In the genomic region with DNA sequence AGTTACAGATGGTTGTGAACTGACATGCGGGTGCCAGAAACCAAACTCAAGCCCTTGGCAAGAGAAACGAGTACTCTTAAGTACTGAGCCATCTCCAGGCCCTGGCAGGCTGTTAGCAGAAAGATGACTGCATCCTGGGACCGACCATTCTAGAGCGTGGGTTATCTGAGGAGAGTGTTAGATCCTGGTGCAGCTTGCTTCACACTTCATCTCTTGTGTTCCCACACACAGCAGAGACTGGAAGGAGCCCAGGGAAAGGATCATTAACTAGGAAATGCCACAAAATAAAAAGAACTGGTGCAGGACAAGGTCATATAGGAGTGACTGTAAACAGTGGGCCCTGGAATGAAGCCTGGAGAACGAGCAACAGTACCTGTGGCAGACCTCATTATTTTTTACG, we compare ENCODE assay signal across 10 mouse cellular contexts. TPM values are rescaled to one million over a fixed set of nuclear protein-coding genes. Genes with fewer than 3 reads are reported as not detected.
DNase-seq lines count a peak whose midpoint lies in the region; ATAC-seq and TF ChIP-seq lines count a peak whose summit lies in the region.
"Had no signal": no experiment of that assay in that cellular context is flagged by ENCODE, and none has a peak within 500 bp of the region (broad histone marks: within the 10 kb centered on the region; RNA-seq: fewer than 3 reads in every experiment).

No protein-coding gene starts in this region.

- TF ChIP-seq CTCF in liver, adult 2 months (IDR thresholded peaks at IDR 0.05; ENCODE audit: low read depth, low read length): no peak
- TF ChIP-seq CTCF in midbrain, postnatal 0 days (IDR thresholded peaks at IDR 0.05): no peak

- WGBS in liver, adult 2 months: 25% methylated on average over 6 of the region's 6 CpGs
- WGBS in liver, embryonic 12.5 days (ENCODE audit: insufficient replicate concordance): 72% methylated on average over 6 of the region's 6 CpGs
- WGBS in intestine, embryonic 15.5 days: 47% methylated on average over 6 of the region's 6 CpGs
- WGBS in stomach, embryonic 15.5 days: 55% methylated on average over 6 of the region's 6 CpGs
- WGBS in midbrain, postnatal 0 days: 88% methylated on average over 6 of the region's 6 CpGs

- H3K27ac ChIP-seq in liver, adult 2 months (replicated peaks; ENCODE audit: insufficient read depth, low read depth, low read length): no peak overlapping the region
- H3K27ac ChIP-seq in liver, embryonic 12.5 days: no peak overlapping the region
- no peak overlapping the region for H3K27ac ChIP-seq in intestine, embryonic 15.5 days
- no peak overlapping the region for H3K27ac ChIP-seq in stomach, embryonic 15.5 days
- no peak overlapping the region for H3K27ac ChIP-seq in midbrain, postnatal 0 days (ENCODE audit: low read depth, low read length)
- H3K27ac ChIP-seq: embryonic facial prominence, embryonic 13.5 days; heart, embryonic 15.5 days had no signal

- no peak overlapping the region for H3K9ac ChIP-seq in liver, adult 2 months (ENCODE audit: low read depth, low read length)
- no peak overlapping the region for H3K9ac ChIP-seq in liver, embryonic 12.5 days
- H3K9ac ChIP-seq in intestine, embryonic 15.5 days: no peak overlapping the region
- H3K9ac ChIP-seq in stomach, embryonic 15.5 days: no peak overlapping the region
- no peak overlapping the region for H3K9ac ChIP-seq in midbrain, postnatal 0 days (replicated peaks; ENCODE audit: low read length, poor library complexity, severe bottlenecking)
- H3K9ac ChIP-seq: embryonic facial prominence, embryonic 13.5 days; heart, embryonic 15.5 days had no signal

- ATAC-seq in liver, embryonic 12.5 days: no peak
- ATAC-seq in intestine, embryonic 15.5 days: peak; percentile 64
- peak; percentile 41; the same call in 1 of the 2 replicates for ATAC-seq in stomach, embryonic 15.5 days (ENCODE audit: insufficient read depth, low FRiP score, low read depth)
- ATAC-seq in midbrain, postnatal 0 days (ENCODE audit: low FRiP score): no peak

- H3K9me3 ChIP-seq in liver, embryonic 12.5 days (replicated peaks): no peaks in the 10 kb centered on the region
- H3K9me3 ChIP-seq in intestine, embryonic 15.5 days: no peaks in the 10 kb centered on the region
- H3K9me3 ChIP-seq in stomach, embryonic 15.5 days: no peaks in the 10 kb centered on the region
- H3K9me3 ChIP-seq in midbrain, postnatal 0 days (ENCODE audit: low read length): no peaks in the 10 kb centered on the region
- H3K9me3 ChIP-seq: embryonic facial prominence, embryonic 13.5 days; heart, embryonic 15.5 days had no signal

- no peak overlapping the region for H3K4me2 ChIP-seq in liver, embryonic 12.5 days
- H3K4me2 ChIP-seq in intestine, embryonic 15.5 days (replicated peaks): no peak overlapping the region
- no peak overlapping the region for H3K4me2 ChIP-seq in stomach, embryonic 15.5 days
- H3K4me2 ChIP-seq in midbrain, postnatal 0 days (ENCODE audit: low read depth, low read length, poor library complexity, severe bottlenecking): no peak overlapping the region
- H3K4me2 ChIP-seq: embryonic facial prominence, embryonic 13.5 days; heart, embryonic 15.5 days had no signal

- no peak for TF ChIP-seq POLR2A in liver, adult 2 months (IDR thresholded peaks at IDR 0.05; ENCODE audit: extremely low read depth, insufficient read depth, low read length)

- intact Hi-C loops in left cerebral cortex, postnatal 25 days (cut with DNase I): no loop called here

- peaks cover 2% of the 10 kb centered on the region; the same call in 1 of the 2 replicates for H3K4me1 ChIP-seq in liver, adult 2 months (ENCODE audit: control insufficient read depth, insufficient read depth, low read length)
- no peaks in the 10 kb centered on the region for H3K4me1 ChIP-seq in liver, embryonic 12.5 days
- no peaks in the 10 kb centered on the region; the same call in 1 of the 2 replicates for H3K4me1 ChIP-seq in intestine, embryonic 15.5 days (replicated peaks)
- peaks cover 11% of the 10 kb centered on the region; the same call in 1 of the 2 replicates for H3K4me1 ChIP-seq in stomach, embryonic 15.5 days
- no peaks in the 10 kb centered on the region for H3K4me1 ChIP-seq in midbrain, postnatal 0 days (ENCODE audit: insufficient read depth, low read length)
- H3K4me1 ChIP-seq: embryonic facial prominence, embryonic 13.5 days had no signal

- no peaks in the 10 kb centered on the region for H3K27me3 ChIP-seq in liver, adult 2 months (ENCODE audit: control insufficient read depth, insufficient read depth, low read length)
- no peaks in the 10 kb centered on the region; the same call in 1 of the 2 replicates for H3K27me3 ChIP-seq in liver, embryonic 12.5 days (replicated peaks)
- no peaks in the 10 kb centered on the region for H3K27me3 ChIP-seq in intestine, embryonic 15.5 days (replicated peaks)
- H3K27me3 ChIP-seq in stomach, embryonic 15.5 days (replicated peaks): no peaks in the 10 kb centered on the region
- no peaks in the 10 kb centered on the region for H3K27me3 ChIP-seq in midbrain, postnatal 0 days (ENCODE audit: insufficient read depth, low read length)
- H3K27me3 ChIP-seq: embryonic facial prominence, embryonic 13.5 days; heart, embryonic 15.5 days had no signal

- H3K4me3 ChIP-seq in liver, adult 2 months (ENCODE audit: insufficient read depth, low read depth, low read length): no peak overlapping the region
- H3K4me3 ChIP-seq in liver, embryonic 12.5 days: no peak overlapping the region
- no peak overlapping the region for H3K4me3 ChIP-seq in intestine, embryonic 15.5 days (replicated peaks)
- H3K4me3 ChIP-seq in stomach, embryonic 15.5 days (replicated peaks): no peak overlapping the region
- no peak overlapping the region for H3K4me3 ChIP-seq in midbrain, postnatal 0 days (ENCODE audit: low read depth, low read length)
- H3K4me3 ChIP-seq: embryonic facial prominence, embryonic 13.5 days; heart, embryonic 15.5 days had no signal

- no peaks in the 10 kb centered on the region for H3K36me3 ChIP-seq in liver, adult 2 months (ENCODE audit: control insufficient read depth, insufficient read depth, low read length)
- H3K36me3 ChIP-seq in liver, embryonic 12.5 days: 0 out of 2 replicates have a peak, but pooled peaks cover 7% of the 10 kb centered on the region
- H3K36me3 ChIP-seq in intestine, embryonic 15.5 days: no peaks in the 10 kb centered on the region
- H3K36me3 ChIP-seq in stomach, embryonic 15.5 days: no peaks in the 10 kb centered on the region
- no peaks in the 10 kb centered on the region for H3K36me3 ChIP-seq in midbrain, postnatal 0 days (ENCODE audit: insufficient read depth, low read length)
- H3K36me3 ChIP-seq: heart, embryonic 15.5 days had no signal

- DNase-seq in liver, adult 2 months (ENCODE audit: extremely low read depth, low read depth, low spot score): peak; percentile 20
- DNase-seq in left cerebral cortex, postnatal 25 days (ENCODE audit: low spot score in 2 of 2): peak; percentile 35 to 82
- no peak for DNase-seq in ovary, postnatal 36 days (ENCODE audit: low spot score)
- DNase-seq in midbrain, postnatal 0 days (ENCODE audit: low spot score): no peak

- H3K79me2 ChIP-seq in liver, adult 2 months (ENCODE audit: control insufficient read depth, insufficient read depth, low read length): no peaks in the 10 kb centered on the region

RNA-seq across cellular contexts. Expression of a gene that starts 20.9 kb away (rescaled TPM):
- not detected in 2 replicates for total RNA-seq in liver, adult 2 months (2014; rRNA removed)
- not detected in 2 replicates for polyA plus RNA-seq in liver, adult 2 months (2012; rRNA removed)
- not detected in 2 replicates for polyA plus RNA-seq in liver, embryonic 12.5 days (2016; fragmentation: Nextera tagmentation; extraction: Ambion mirVana)
- polyA plus RNA-seq in intestine, embryonic 15.5 days (2015; fragmentation: Nextera tagmentation; extraction: Ambion mirVana): not detected in 2 replicates
- total RNA-seq in left cerebral cortex, postnatal 25 days (2021): under 1 TPM; 0.57 to 0.76 TPM
- 0.10 TPM in 1 of 2 replicates, not detected in the other for polyA plus RNA-seq in stomach, embryonic 15.5 days (2015; fragmentation: Nextera tagmentation; extraction: Ambion mirVana)
- total RNA-seq in midbrain, postnatal 0 days (2014; rRNA removed): 0.24 TPM in 1 of 2 replicates, not detected in the other
- 0.09 and 0.12 TPM in 2 replicates for polyA plus RNA-seq in midbrain, postnatal 0 days (2015; fragmentation: Nextera tagmentation; extraction: Ambion mirVana)
- total RNA-seq: MEL had no signal
- polyA plus RNA-seq: embryonic facial prominence, embryonic 13.5 days; heart, embryonic 15.5 days had no signal

RNA-seq across cellular contexts. Expression of a gene that starts 39.0 kb away (rescaled TPM):
- 23.6 and 24.2 TPM in 2 replicates for total RNA-seq in liver, adult 2 months (2014; rRNA removed)
- polyA plus RNA-seq in liver, adult 2 months (2012; rRNA removed): 7.6 and 10.8 TPM in 2 replicates
- polyA plus RNA-seq in liver, embryonic 12.5 days (2016; fragmentation: Nextera tagmentation; extraction: Ambion mirVana): 29.8 and 31.8 TPM in 2 replicates
- polyA plus RNA-seq in intestine, embryonic 15.5 days (2015; fragmentation: Nextera tagmentation; extraction: Ambion mirVana): 28.2 and 32.9 TPM in 2 replicates
- 10 to 100 TPM; 34.2 to 35.4 TPM for total RNA-seq in left cerebral cortex, postnatal 25 days (2021)
- 33.6 and 34.3 TPM in 2 replicates for polyA plus RNA-seq in stomach, embryonic 15.5 days (2015; fragmentation: Nextera tagmentation; extraction: Ambion mirVana)
- 50.2 and 64.6 TPM in 2 replicates for total RNA-seq in midbrain, postnatal 0 days (2014; rRNA removed)
- 40.6 and 43.5 TPM in 2 replicates for polyA plus RNA-seq in midbrain, postnatal 0 days (2015; fragmentation: Nextera tagmentation; extraction: Ambion mirVana)

RNA-seq across cellular contexts. Expression of a gene that starts 58.2 kb away (rescaled TPM):
- total RNA-seq in liver, adult 2 months (2014; rRNA removed): 39.7 and 45.0 TPM in 2 replicates
- polyA plus RNA-seq in liver, adult 2 months (2012; rRNA removed): 10.1 and 11.6 TPM in 2 replicates
- polyA plus RNA-seq in liver, embryonic 12.5 days (2016; fragmentation: Nextera tagmentation; extraction: Ambion mirVana): 28.0 and 33.4 TPM in 2 replicates
- 27.3 and 29.7 TPM in 2 replicates for polyA plus RNA-seq in intestine, embryonic 15.5 days (2015; fragmentation: Nextera tagmentation; extraction: Ambion mirVana)
- total RNA-seq in left cerebral cortex, postnatal 25 days (2021): 100 to 1,000 TPM; 106 to 124 TPM
- 26.5 and 36.2 TPM in 2 replicates for polyA plus RNA-seq in stomach, embryonic 15.5 days (2015; fragmentation: Nextera tagmentation; extraction: Ambion mirVana)
- total RNA-seq in midbrain, postnatal 0 days (2014; rRNA removed): 27.5 and 37.8 TPM in 2 replicates
- 29.9 and 39.4 TPM in 2 replicates for polyA plus RNA-seq in midbrain, postnatal 0 days (2015; fragmentation: Nextera tagmentation; extraction: Ambion mirVana)

Comparison
In these comparisons a context has a peak if more than half of its experiments do, and no peak if none do; other contexts are left out.
1. DNase-seq: peak in liver, adult 2 months (single experiment) and left cerebral cortex, postnatal 25 days (2 of 2); none in ovary, postnatal 36 days (single experiment) and midbrain, postnatal 0 days (single experiment).
2. ATAC-seq: peak in intestine, embryonic 15.5 days (single experiment) and stomach, embryonic 15.5 days (single experiment); none in liver, embryonic 12.5 days (single experiment) and midbrain, postnatal 0 days (single experiment).